Mouse (Mus musculus) erythroblast, embryonic 14.5 days (primary cell): Measurements from ENCODE around the gene Mtmr11.

ENCODE experiments used
- GATA1 ChIP-seq: IDR thresholded peaks from 2 replicates; pipeline ENCODE4 v1.6.1; 2012; ENCODE audit warnings: low read length, inconsistent platforms, mixed read lengths
- TAL1 ChIP-seq: IDR thresholded peaks from 3 replicates; pipeline ENCODE4 v1.6.1; 2012; ENCODE audit warnings: low read length, inconsistent platforms, mixed read lengths

- TF ChIP-seq GATA1 (no peak), TAL1 (no peak)
Measured at GRCm38 (mm10) chr3:96219191-96219641, 57.4 kb downstream of the Mtmr11 start.
